Mouse (Mus musculus): ENCODE measurements around the gene Fuom.
"Not testable (repeated sequence)": the region's sequence is repeated elsewhere in the genome, so short reads cannot be mapped to it uniquely, and the experiment has no call there.

Gene Fuom

GRCm38 (mm10) chr7:140101993-140102860 is at the start of gene Fuom:
Gene Fuom (minus strand): TSS chr7:140102441.
- DNase-seq, result peak; percentile 85

DNA sequence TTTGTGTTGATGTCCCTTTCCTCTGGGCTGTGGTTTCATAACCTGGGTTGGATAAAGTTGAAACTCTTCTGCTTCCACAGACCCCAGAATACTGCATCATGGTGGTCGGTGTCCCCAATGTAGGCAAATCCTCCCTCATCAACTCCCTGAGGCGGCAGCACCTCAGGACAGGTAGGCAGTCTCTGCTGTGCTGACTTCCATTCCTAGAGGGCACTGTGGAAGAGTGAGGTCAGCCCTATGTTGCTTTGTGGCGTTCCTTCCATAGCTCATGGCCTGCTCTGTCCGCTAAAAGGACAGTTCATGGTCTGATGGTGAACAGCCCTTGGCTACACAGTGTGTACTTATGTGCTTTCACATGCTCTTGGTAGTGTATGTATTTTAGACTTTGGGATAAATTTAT is 42.3 kb upstream of the Fuom start:
- no peak for DNase-seq

DNA sequence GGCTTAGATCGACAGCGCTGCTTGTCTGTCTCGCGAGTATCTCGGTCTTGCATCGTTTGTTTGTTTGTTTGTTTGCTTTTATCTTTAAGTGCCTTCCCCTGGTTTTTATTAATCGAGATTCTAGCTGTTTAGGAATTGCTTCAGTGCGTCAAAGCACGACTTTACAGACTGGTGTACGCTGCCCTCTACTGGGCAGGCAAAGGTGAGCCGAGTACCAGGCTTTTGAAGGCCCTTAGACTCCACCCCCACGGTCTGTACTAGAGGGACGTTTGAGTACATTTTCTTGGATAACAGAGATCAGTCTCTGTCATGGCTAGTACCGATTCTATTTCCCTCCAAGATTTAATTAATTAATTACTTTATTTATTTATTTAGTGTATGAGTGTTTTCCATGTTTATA is 39.1 kb upstream of the Fuom start:
- DNase-seq, result peak; percentile 68

DNA sequence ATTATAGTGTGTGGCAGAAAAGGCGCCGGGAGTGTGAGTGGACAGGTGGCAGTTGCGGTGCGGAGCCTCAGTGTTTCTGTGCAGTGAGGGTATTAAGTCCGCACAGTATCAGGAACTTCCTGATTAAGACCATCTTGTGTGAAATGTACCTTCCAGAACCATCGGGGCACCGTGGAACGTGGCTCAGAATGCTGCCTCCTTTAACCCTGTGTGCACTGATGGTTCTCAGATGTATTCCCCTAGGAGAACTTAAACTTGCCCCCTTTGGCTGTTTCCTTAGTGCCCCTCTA is 35.7 kb upstream of the Fuom start:
- DNase-seq, result no peak

- DNase-seq, result peak; percentile 97
Measured at GRCm38 (mm10) chr7:140137135-140138020, 35.1 kb upstream of the Fuom start, which contains the start of gene Mtg1. Gene Mtg1 (plus strand): TSS chr7:140137564.

GRCm38 (mm10) chr7:140135106-140135770 is 33.0 kb upstream of the Fuom start:
- DNase-seq, result no peak

GRCm38 (mm10) chr7:140134033-140134432 is 31.8 kb upstream of the Fuom start:
- DNase-seq, result not testable (repeated sequence)

DNA sequence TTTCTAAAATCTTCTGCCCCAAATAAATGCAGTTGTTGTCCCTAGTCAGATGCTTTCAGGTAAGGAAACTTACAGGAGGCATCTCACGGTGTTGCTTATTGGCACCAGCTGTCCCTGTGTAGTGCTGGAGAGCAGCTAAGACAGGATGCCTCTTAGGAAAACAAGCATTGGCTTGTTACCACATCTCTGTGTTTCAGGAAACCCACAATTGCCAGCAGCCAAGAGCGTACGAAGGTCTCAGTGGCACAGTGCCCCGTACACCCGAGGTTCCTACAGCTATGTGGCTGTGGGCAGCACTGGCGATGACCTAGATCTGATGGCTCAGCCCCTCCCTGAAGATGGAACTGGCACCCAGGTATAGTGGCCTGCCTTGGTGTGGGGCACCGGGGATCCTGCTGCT is 29.9 kb upstream of the Fuom start:
- not testable (repeated sequence) for DNase-seq

- no peak for DNase-seq
Measured at GRCm38 (mm10) chr7:140127911-140128310, 25.7 kb upstream of the Fuom start.

GRCm38 (mm10) chr7:140126934-140127333 is 24.7 kb upstream of the Fuom start:
- no peak for DNase-seq

GRCm38 (mm10) chr7:140126022-140126350 is 23.7 kb upstream of the Fuom start:
- no peak for DNase-seq

DNA sequence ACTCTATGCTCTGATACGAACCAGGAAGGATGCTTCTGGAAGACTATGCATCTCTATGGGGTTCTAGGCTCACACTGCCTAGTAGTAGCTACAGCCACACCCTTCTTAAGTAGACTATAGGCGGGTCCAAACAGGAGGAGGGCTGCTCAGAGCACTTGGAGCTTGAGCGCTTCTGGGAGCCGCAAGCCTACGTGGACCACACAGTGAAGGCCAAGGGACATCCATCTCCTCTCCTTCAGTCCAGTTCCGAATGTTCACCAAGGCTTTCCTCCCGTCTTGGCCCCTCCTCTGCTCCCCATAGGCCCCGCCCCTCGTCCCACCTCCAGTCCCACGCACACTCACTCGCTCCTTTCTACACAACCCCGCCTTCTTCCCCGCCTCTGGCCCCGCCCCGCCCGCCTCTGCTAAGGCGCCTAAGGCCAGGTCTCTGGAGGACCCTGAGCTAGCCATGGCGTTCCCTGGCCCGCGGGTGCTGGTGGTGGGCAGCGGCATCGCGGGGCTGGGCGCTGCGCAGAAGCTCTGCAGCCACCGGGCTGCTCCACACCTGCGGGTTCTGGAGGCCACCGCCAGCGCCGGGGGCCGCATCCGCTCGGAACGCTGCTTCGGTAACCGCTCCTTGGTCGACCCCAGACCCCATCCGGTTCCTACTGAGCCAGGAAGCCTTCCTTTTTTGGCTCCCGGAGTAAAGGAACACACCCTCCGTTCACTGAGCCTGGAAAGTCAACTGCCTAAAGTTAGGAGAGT is 23.2 kb upstream of the Fuom start:
- DNase-seq, result peak; percentile 97

DNA sequence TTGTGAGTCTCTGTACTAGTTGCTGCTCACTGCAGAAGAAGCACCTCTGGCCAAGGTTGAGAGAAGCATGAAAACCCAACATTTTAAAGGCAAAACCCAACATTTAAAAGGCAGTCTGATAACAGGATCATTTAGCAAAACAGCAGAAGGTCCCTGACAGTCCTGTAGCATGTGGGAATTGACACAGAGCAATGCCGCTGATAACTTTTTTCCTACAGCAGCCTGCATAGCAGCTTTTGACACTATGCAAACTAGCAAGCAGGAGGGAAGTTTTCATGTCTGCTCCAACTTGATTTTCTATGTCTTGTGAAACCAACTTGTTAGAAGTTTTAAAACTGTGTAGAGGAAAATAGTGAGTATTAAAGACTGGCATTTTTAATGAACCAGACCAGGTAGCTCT is 22.1 kb upstream of the Fuom start:
- DNase-seq, result no peak

DNA sequence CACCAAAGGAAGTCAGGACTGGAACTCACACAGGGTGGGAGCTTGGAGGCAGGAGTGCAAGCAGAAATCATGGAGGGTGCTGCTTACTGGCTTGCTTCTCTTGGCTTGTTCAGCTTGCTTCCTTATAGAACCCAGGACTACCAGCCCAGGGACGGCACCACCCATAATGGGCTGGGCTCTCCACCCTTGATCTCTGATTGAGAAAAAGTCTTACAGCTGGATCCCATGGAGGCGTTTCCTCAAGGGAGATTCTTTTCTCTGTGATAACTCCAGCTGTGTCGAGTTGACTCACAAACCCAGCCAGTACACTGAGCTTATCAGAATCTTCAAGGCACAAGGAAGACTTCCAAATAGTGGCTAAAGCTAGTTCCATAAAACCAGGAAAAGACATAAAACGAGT is 20.5 kb upstream of the Fuom start:
- no peak for DNase-seq

- DNase-seq, result no peak
Measured at GRCm38 (mm10) chr7:140121338-140121910, 19.2 kb upstream of the Fuom start.

GRCm38 (mm10) chr7:140120484-140120883 is 18.2 kb upstream of the Fuom start:
- DNase-seq, result no peak

DNA sequence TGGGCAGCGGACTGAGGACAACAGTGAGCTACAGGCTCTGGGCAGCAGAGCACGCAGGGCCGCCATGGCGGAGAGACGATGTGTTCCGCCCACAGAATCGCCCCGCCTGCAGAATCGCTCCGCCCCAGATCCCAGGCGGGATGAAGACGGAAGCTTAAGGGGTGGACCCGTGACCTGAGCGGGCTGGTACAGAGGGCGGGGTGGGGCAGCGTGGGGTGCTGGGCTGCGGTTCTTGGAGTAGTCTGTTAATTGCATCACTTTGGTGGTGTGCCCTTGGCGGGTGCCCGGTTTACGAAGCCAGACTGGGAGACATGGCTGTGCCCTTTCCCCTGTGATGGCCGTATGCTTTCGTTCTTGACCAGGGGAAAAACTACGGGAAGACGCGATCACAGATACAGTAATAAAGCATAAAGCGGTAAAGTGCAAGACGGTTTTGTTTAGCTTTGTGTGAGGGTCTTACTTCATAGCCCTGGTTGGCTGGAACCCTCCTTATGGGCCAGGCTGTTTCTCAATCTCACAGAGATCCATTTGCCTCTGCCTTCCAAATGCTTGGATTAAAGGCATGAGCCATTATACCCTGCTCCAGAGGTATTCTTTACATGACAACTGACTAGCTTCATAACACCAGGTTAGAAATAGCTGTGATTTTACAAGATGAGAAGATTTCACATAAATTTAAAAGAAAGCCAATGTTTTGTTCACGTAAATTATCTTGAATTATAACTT is 14.3 kb upstream of the Fuom start, which contains the start of gene Echs1:
Gene Echs1 (minus strand): TSS at position 148 of the 726 bp plus-strand sequence.
- DNase-seq, result peak; percentile 93

GRCm38 (mm10) chr7:140115583-140116328 is 13.5 kb upstream of the Fuom start, which contains the start of gene Paox:
Gene Paox (plus strand): TSS chr7:140115799.
- peak; percentile 78 for DNase-seq

DNA sequence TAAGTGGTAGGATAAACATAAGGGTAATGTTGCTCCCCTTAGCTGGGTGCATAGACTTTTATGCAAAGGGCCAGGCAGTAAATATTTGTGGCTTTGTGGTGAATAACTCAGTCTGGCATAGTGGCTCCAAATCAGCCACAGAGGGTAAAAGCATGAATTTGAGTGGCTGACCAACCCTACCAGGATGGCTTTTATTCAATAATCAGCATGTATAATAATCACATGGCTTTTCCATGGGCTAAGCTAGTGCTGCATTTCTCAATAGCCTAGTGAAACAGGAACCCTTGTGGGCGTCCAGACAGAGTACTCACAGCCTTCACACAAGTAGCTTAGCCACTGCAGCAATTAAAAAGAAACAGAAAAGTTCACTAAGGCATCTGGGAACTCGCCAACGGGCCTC is 9.7 kb upstream of the Fuom start:
- no peak for DNase-seq

DNA sequence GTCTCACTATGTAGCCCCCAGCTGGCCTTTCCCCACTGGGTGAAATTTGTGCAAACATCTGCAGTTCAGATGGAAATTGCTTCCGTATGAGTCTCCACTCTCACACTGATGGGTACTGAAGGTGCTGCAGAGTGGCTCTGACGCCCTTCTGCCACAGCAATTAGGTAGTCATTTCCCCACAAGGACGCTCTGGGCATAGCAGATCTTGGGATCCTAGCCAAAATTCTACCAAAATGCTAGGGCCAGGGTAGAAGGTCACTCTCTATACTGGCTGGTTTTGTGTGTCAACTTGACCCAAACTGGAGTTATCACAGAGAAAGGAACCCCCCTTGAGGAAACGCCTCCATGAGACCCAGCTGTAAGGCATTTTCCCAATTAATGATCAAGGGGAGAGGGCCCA is 1.8 kb upstream of the Fuom start:
- no peak for DNase-seq

GRCm38 (mm10) chr7:140101498-140101897 is 743 bp downstream of the Fuom start:
- DNase-seq, result no peak

All from liver (tissue).